Mouse (Mus musculus) cerebellum, adult 8-10 months (tissue): ENCODE data around the gene P4htm.

Experiments used
- DNase-seq: peaks from one replicate; pipeline ENCODE4 v3.0.0; 2022

The P4htm gene

DNA sequence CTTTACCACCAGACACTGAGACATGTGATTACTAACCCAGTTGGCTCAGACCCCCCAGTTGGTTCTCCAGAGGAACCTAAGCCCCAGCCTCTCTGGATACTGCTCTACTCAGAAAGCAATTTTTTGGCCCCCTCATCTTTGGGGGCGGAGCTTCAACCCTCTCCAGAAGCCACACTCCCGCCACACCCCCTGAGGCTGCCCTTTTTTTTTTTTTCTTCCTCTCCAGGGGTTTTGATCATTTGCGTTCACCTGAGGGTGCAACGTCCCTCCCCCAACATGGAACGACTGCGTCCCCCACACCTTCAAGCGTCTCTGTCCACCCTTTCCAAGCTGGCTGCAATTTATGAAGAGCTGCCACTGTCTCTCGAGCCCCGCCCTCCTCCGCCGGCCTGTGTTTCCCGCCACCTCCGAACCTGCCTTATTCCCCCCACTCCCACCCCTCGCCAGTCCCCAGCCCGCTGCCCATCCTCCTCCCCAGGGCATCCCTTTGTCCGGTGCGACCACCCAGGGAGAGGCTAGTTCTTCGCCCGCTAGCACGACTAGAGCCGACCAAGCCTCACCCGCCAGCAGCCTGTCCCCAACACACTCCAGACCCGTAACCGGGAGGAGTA lies 19.4 kb downstream of the P4htm start:
- DNase-seq = no peak

DNA sequence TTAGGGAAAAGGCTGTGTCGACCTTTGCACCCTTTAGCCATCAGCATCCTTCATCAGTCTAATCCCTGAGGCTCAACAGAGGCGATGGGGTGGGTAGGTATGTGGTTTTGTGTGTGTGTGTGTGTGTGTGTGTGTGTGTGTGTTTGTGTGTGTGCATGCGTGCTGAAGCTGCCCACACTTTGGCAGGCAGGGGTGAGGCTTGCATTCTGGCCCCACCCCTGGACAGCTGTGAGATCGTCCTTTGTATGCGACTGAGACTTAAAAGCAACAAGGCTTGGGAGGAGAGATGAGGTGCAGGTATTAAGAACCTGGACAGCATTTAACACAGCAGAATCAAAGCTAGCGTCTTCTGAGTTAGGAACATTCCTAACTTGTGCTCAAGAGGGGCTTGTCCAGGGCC lies 20.4 kb downstream of the P4htm start:
- no peak for DNase-seq

DNA sequence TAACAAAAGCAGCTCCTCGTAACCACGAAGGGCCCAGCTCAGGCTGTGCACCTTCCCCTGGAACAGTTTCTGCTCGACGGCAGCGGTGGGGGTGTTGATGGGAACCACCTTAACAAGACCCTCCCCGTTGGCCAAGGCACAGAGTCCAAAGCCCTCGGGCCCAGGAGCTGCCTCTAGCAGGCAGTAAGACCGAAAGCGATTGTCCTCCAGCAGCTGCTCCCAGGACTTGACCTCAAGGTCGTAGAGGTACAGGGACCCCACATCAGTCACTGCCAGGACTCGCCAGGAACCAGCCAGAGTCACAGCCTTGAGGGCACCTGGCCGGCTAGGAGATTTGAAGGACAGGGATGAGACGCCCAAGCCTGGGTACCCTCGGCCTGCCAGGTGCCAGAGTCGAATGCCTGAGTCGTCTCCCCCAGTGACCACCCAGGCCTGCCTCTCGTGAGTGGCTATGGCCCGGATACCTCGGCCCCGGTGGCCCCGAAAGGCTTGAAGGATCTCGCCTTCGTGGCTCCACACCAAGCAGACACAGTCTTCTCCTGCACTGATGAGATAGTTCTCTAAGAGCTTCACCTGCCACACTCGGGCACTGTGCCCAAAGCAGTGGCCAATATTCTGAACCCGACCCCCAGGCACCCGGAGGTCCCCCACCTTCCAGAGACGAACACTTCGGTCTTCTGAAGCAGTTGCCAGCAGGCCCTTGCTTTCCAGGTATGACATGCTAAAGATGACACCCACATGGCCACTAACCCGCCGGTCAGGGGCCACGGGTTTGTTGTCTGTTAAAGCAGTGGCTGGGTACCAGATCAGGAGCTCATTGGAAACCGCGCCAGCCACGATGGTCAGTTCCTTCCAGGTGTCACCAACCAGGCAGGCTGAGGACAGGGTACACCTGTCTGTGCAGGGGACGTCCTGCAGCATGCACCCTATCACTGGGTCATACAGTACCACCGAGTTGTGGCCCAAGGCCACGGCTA lies 21.9 kb downstream of the P4htm start:
- DNase-seq = no peak

DNA sequence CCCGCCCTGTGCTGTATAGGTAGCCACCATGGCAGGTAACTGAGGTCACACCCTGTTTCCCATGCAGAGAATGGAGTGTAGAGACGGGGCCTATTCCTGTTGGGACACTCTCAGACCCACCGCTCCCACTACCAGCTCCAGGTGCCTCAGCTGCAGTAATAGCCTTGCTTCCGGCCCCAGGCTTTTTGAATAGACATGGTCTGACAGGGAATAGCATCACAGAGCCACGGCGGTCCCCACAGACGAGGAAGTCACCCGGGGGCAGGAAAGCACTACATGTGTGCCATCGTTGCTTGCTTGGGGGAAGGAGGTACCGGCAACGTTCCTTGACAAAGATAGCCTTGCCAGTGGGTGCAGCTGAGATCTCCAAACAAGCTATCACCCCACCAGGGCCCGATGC lies 22.5 kb downstream of the P4htm start:
- DNase-seq = no peak

DNA sequence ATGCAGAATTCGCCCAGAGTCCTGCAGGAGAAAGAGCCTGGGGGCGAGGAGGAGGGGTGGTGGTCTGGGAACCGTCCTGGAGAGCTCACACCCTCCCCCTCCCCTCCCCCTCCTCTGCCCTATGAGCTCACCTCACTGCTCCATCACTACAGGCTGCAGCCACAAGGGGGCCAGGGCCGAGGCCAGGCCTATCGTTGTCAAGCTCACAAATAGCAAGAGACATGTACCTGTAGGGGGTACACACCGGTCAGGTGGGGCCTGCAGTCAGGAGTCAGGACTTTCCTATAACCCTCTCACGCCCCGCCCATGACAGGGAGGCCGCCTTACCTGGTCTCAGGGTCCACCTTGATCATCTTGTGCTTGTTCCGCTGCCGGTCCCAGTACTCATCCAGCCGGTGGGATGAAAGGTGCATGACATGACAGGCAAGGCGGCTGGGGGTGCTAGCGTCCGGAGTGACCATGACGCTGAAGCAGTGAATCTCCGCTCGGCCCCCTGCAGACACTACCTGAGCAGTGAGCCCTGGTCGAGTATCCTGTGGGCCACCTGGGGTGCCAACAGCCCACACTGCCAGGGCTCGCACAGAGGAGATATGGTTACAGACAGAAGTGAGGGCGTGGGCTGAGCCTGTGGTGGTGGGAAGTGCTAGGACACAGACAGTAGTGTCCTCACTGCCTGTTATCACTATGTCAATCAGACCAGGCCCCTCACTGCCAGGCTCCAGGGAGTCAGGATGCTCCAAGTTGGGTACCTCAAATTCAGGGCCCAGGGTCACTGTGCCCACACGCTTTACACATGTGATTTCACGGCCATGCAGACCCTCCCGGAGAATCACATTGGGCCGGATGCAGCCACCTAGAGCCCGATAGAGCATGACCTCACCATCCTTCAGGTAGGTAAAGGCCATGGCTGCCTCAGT lies 23.4 kb downstream of the P4htm start:
- DNase-seq = no peak

DNA sequence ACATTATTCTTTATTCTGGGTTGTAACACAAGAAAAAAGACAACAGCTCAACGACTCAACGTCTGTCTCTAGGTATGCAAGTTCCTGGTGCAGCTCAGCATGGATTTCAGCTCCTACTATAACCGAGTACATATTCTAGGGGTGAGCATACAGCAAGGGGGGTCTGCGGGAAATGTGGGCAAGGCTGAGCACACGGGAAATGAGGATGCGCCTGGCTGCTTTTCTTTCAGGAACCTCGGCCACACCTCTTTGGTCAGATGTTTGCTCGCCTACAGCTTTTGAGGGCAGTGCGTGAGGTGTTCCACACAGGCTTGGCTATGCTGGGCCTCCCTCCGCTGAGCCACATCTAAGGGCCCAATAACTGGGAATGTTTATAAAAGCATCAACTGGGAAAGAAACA lies 25.1 kb downstream of the P4htm start:
- no peak for DNase-seq

DNA sequence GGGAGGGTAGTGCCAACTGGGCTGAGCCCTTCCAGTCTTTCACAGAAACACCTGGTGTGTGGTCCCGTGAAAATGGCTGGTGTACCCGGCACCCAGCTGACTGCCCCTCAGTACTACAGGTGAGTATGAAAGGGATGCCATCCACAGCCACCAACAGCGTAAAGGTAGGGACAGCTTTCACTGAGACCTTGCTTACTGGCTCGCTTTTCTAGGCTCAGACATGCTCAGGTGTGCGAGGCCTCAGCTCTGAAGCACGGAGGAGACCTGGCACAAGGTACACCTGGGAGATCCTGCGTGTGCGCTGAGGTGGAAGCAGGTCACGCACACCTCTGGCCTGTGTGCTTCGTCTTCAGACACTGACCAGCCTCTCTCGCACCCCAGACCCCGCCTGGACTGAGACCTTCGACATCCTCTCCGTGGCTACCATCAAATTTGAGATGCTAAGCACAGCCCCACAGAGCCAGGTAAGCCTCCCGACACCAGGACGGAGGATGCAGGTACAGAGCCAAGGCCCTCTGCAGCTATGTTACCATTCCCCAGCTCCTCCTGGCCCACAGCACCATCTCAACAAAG lies 26.0 kb downstream of the P4htm start:
- DNase-seq = no peak

DNA sequence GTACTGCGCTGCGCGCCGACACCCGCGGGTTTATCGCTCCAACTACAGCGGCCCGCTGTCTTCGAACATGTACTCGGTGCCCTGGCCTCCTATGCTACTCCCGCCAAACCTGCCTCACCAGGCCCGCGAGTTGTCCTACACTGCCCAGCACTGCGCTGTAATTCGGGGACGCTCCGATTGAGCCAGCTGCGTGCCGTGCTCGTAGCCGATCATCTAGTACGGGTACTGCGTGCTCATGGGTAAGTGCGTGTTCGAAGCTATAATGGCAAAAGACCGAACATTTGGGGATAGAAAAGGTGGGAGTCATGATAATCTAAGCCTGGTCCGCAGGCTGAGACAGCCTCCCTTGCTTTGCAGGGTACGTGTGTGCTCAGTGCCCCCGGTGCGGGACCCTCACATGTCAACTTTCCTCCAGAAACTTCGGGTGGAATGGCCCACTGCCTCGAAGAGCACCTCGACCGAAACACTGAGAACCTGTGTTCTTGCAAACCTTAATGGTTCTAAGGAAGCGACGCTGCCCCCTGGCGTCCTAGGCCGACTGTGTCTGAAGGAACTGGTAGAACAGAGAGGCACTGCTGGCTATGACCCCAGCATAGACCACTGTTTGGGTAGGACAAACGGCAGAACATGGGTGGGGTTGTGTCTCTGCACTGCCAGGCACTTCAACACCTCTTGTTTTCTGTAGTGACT lies 27.1 kb downstream of the P4htm start:
- no peak for DNase-seq

DNA sequence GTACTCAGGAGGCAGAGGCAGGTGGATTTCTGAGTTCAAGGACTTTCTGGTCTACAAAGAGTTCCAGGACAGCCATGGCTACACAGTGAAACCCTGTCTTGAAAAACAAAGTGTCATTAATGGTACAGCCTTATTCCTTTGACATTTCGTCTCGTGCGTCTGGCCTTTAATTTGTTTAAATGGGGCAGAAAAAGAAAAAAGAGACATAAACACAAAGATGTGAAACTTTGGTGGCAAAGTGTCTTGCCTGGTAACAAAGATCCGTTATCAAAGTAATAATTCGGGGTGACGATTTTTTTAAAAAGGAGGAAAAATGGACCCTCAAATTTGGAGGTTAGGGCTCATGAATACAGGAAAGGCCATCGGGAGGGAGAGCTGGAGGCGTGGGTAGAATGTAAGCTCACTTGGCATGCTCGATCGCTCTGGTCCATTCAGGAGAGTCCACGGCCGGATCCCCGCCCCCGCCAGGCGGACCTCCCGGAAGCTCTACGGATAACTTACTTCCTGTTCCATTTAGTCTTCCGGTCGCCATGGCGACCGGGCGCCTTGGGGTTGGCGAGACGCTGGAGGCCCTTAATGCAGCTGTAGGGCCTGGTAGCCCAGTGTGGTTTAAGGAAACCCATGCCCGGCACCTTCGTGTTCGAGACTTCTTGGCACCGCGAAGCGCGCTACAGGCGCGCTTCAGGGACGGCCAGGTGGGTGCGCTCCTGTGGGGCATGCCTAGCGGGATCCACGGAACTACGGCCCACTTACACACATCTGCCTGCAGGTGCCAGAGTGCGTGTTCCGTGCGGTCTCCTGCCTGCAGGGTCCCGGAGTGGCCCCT lies 27.9 kb downstream of the P4htm start, which contains the start of gene Dalrd3:
Gene Dalrd3, plus strand, starts transcription at position 506 of the 826 bp plus-strand sequence.
- peak; percentile 83 for DNase-seq

DNA sequence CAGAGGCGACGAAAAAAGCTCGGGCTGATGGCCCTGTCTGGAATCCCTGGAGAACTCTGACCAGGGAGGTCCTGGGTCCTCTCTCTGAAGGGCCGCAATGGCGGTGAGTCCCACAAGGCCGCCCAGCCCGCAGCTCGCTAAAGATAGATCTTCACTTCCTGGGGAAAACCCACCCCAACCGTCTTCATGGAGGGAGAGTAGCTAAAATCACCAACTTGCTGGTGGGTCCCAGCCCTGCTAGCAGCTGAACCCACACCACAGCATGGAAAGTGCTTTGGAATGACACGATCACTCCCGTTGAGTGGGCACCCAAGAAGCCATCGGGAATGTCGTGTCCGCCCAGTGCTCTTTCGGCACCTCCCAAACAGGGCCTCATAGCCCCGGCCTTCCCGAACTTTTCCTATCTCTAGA lies 29.0 kb downstream of the P4htm start:
- DNase-seq = no peak

DNA sequence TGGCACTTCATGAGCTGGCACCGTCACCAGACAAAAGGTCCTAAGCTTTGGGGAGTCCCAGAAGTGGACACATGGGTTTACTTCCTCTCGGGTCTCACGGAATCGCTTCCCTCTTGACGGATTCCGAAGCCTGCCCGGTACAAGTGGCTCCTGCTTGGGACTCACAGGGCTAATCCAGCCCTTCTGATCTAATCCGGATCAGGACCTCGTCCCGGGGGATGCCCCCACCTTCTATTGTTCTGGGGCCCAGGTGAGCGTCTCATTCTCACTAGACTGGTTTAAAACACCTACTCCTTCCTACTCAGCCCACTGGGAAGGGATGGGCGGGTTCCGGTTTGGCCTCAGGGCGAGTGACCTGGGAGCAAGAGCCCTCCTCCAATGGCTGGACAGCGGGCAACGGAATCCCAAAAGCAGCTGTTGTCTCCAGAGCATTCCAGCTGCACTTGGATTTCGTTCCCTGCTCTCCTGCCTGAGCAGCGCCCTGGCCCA lies 29.5 kb downstream of the P4htm start:
- DNase-seq = no peak

DNA sequence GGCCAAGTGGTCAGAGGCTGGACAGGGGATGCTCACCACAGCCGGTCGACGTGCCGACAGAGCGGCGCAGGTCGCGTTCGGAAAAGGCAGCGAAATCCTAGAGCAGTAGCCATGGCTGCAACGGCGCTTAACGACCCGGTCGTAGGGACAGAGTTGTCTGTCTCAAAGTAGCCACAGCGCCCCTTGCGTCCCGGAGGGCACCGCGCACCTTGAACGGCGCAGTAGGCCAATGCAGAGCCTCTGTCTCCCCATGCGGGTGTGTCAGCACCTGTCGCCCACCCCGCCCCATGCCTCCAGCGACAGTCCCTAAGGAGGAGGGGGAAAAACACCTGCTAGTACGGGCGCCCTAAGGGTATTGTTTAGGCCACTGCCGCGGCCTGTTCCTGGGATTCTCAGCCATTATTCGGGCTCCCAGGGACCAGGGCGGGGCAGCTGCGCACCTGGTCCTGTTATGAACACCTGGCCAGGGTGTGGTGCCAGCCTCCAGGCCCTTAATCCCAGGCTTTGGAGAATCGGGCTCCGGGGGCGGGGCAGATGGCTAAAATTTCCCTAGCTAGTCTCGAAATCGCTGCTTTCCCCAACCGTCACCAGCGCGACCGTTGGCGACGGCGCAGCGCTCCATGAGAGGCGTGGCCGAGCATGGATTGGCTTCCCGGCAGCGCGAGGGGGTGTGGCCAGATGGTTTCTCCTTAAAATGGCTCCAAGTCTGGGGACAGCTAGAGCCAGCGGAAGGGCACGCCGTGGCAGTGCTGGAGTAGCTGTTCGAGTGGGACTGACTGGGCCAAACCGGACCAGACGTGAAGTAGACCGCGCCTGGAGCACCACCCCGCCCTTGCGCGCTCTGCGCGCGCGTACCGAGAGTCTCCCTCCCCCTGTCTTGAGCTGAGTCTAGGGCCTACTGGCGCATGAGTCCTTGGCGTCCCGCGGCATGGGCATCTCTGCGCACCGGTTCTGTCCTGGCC lies 30.4 kb downstream of the P4htm start, which contains the start of gene Ndufaf3:
Gene Ndufaf3, minus strand, starts transcription at position 620 of the 962 bp plus-strand sequence.
- DNase-seq = peak; percentile 97

DNA sequence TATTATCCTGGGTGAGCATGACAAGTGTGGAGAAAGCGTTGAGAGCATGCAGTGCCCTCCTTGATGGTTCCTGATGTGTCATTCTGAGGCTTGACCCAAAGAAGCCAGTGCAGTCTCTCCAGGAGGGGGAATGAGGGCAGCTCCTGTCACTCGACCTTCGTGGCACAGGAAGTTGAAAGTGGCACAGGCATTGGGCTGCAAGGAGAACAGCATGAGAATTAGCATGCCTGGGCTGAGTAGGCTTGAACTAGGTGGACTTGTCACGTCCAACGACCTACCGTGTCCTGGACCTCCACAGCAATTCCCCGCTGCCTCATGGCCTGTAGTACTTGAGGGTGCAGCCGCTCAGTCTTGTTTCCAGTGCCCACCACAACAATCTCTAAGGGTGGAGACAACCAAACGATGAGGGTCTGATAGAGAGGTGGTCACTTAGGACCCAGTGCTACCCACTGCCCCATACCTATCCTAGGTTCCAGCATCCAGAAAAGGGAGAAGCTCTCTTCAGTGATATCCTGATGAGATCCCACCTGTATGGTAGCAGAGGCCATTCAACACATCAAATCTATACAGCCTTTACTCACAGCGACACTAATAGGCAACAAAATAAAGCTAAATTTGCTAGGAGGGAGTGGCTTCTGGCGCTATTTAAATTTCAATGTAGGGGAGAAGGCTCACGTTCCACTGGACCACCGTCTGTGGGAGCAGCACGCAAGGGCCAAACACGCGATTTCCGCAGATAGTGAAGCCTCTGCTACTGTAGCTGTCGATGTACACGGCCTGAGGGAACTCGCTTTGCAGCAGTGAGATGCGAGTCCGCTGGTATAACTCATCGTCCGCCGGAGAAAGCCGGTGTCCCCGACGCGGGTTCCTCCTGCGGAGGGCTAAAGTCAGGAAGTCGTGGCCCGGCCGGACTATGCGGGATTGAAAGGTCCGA lies 31.3 kb downstream of the P4htm start:
- no peak for DNase-seq

DNA sequence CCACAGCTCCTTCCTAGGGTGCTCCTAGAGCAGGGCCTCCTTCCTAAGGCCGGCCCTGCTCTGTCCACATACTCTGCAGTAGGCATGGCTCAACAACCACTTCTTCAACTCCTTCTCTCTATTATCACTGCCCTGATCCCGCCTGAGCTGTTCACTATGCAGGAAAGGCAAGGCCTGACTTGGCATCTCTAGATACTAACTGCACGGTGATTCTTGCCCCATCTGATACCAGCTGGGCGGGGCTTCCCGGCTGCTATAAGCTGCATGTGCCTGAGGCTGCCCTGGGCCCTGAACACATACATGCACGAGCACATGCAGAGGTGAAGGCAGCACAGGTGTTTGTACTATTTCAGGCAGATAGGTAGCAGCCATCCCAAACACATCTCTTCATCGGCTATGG lies 33.3 kb downstream of the P4htm start:
- DNase-seq = no peak

DNA sequence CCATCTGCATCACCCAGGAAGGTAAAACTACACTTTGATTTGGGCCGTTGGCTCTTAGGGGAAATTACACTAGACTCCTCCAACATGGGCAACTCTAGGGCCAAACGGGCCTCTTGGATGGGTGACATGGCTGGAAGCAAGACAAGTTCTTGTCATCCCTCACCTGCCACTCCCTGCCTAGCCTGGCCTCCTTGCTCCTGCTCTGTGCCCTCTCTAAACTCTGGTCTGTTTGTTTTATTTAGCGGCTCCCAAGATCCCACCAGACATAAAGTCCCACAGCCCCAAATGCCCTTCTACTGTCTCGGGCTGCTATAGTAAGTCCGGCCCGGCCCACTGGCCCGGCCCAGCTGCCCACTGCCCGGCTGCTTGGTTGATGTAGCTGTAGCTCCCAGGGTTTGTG lies 33.8 kb downstream of the P4htm start:
- DNase-seq = no peak

DNA sequence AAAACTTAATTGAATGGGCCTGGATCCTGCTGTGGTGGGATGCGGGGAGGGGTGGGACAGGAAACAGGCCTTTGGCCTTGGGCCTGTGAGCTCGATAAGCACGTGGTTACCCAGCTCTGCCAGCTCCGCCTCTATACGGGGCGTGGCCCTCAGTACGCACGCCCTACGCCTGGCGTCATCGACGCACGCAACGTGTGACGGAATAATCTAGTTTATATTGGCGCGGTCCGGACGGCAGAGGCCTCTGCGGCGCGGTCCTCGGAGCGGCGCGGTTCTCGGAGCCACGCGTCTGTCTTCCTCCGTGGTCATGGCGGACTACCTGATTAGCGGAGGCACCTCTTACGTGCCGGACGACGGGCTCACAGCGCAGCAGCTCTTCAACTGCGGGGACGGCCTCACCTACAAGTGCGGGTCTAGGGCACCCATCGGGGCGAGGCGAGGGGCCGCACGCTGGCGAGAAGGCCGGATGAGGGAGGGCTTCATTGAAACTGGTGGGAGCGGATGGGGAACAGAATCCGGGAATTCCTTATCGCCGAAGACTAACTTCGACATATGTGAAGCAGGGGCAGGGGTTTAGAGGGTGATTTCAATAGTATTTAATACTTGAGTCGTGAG lies 37.1 kb downstream of the P4htm start, which contains the start of gene Impdh2:
Gene Impdh2, plus strand, starts transcription at position 60 of the 615 bp plus-strand sequence.
- peak; percentile 85 for DNase-seq

DNA sequence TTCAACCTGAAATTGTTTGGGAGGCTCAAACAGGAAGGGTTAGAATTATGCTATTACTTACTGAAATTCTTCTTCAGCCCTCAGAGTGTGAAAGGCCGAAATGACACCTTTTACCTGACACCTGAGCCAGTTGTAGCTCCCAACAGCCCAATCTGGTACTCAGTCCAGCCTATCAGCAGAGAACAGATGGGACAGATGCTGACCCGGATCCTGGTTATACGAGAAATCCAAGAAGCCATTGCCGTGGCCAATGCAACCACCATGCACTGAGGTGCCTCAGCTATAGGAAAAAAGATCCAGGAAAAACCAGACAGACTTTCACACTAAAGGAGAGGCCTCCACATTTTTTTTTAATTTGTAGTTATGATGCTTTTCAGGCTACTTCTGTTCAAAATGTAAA lies 38.3 kb downstream of the P4htm start:
- DNase-seq = no peak

DNA sequence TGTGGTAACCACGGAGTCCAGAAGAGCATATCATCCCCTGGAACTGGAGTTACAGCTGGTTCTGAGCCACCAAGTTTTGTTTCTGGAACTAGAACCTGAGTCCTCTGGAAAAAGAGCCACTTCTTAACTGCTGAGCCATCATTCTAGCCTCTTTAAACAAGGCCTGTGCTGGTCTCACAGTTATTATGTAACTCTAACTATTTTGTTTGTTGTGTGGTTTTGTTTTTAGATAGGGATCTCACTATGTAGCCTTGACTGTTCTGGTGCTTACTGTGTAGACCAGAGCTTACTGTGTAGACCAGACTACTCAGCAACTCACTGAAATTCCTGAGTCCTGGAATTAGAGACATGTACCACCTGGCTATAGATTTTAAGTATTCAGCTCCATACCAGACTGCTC lies 50.6 kb downstream of the P4htm start:
- DNase-seq = no peak
